Mouse (Mus musculus) myocyte (in vitro differentiated cells): ENCODE results near the gene Zfhx3. TPM values are rescaled to one million over a fixed set of nuclear protein-coding genes. Genes with fewer than 3 reads are reported as not detected.

ENCODE experiments used
- H3K27me3 ChIP-seq: one replicate; pipeline ENCODE4 v1.6.1; 2011; ENCODE audit not compliant: control insufficient read depth, insufficient read depth, insufficient read length
- H3K36me3 ChIP-seq: one replicate; pipeline ENCODE4 v1.6.1; 2011; ENCODE audit not compliant: control insufficient read depth, insufficient read depth
- H3K4me2 ChIP-seq: one replicate; pipeline ENCODE4 v1.6.1; 2011; ENCODE audit warnings: low read depth, control low read depth
- H3K4me3 ChIP-seq: one replicate; pipeline ENCODE4 v1.5.1; 2011; ENCODE audit warnings: mild to moderate bottlenecking, control low read depth, moderate library complexity
- H3K79me2 ChIP-seq: one replicate; pipeline ENCODE4 v1.6.1; 2011; ENCODE audit not compliant: control insufficient read depth, insufficient read depth
- H3ac ChIP-seq: one replicate; pipeline ENCODE4 v1.6.1; 2011; ENCODE audit not compliant: control insufficient read depth, insufficient read length
- CEBPB ChIP-seq: IDR thresholded peaks from 2 replicates; pipeline ENCODE4 v1.6.1; 2011; ENCODE audit warnings: mild to moderate bottlenecking, moderate library complexity; ENCODE audit not compliant: poor library complexity, insufficient read depth, severe bottlenecking
- E2F4 ChIP-seq: IDR thresholded peaks from one replicate; pipeline ENCODE4 v1.6.1; 2011; ENCODE audit warnings: mild to moderate bottlenecking, control low read depth, moderate library complexity; ENCODE audit not compliant: insufficient read depth
- MAX ChIP-seq: IDR thresholded peaks from one replicate; pipeline ENCODE4 v1.6.1; 2011; ENCODE audit warnings: low read depth, mild to moderate bottlenecking, control low read depth
- MYOD1 ChIP-seq, 3 experiments: IDR thresholded peaks; one replicate each; pipeline ENCODE4 v1.6.1; 2011; ENCODE audit warnings: control low read depth in 2 of 3, low read depth in 2 of 3, mild to moderate bottlenecking in 2 of 3, moderate library complexity in 1 of 3; ENCODE audit not compliant: insufficient read length in 2 of 3, control insufficient read depth in 1 of 3
- MYOG ChIP-seq, 3 experiments: IDR thresholded peaks; one replicate each; pipeline ENCODE4 v1.6.1; 2011; ENCODE audit warnings: control low read depth in 2 of 3, low read depth in 2 of 3, mild to moderate bottlenecking in 2 of 3; ENCODE audit not compliant: insufficient read length in 2 of 3, control insufficient read depth in 1 of 3, insufficient read depth in 1 of 3
- POLR2A ChIP-seq: IDR thresholded peaks from one replicate; pipeline ENCODE4 v1.6.1; 2011; ENCODE audit warnings: low read depth, mild to moderate bottlenecking, control low read depth, moderate library complexity; ENCODE audit not compliant: insufficient read length
- POLR2AphosphoS2 ChIP-seq: IDR thresholded peaks from one replicate; pipeline ENCODE4 v1.6.1; 2011; ENCODE audit warnings: low read depth, control low read depth; ENCODE audit not compliant: insufficient read length
- REST ChIP-seq: IDR thresholded peaks from one replicate; pipeline ENCODE4 v1.6.1; 2011; ENCODE audit warnings: mild to moderate bottlenecking, control low read depth, moderate library complexity; ENCODE audit not compliant: insufficient read depth, insufficient read length
- SRF ChIP-seq: IDR thresholded peaks from one replicate; pipeline ENCODE4 v1.6.1; 2011; ENCODE audit warnings: low read depth; ENCODE audit not compliant: control insufficient read depth, insufficient read length
- TCF12 ChIP-seq: IDR thresholded peaks from one replicate; pipeline ENCODE4 v1.6.1; 2011; ENCODE audit warnings: mild to moderate bottlenecking, control low read depth; ENCODE audit not compliant: poor library complexity, insufficient read depth, severe bottlenecking
- TCF3 ChIP-seq: IDR thresholded peaks from one replicate; pipeline ENCODE4 v1.6.1; 2011; ENCODE audit warnings: low read depth, control low read depth; ENCODE audit not compliant: insufficient read length
- USF1 ChIP-seq: IDR thresholded peaks from one replicate; pipeline ENCODE4 v1.6.1; 2011; ENCODE audit warnings: low read depth, mild to moderate bottlenecking, control low read depth, moderate library complexity
- polyA plus RNA-seq: library from polyadenylated mRNA; unstranded; fragments of >200 nt; fragmentation: generic; extraction: Trizol; gene quantifications from one replicate; pipeline ENCODE4 v1.2.1, GENCODE M21; 2012; ENCODE audit warnings: missing spikeins

Gene Zfhx3
- polyA plus RNA-seq, 1 experiment, result 3.0 TPM

DNA sequence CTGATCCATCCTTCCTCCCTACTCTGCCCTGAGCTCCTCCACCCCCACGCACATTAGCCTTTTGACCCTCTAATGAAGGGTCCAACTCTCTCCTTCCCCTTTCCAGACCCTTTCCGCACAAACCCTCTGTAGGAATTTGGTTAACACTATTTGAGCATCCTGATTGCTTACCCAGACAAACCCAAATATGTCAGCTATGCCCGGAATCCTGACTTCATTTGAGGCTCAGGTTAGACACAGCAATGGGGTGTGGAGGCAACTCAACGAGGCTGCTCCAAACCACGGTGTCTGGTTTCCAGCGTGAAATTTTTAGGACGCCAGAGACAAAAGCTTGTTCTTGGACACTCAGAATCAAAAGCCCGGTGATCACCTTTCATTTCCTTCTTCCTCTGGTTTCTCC, 252.1 kb downstream of the Zfhx3 start:
- no peak for TF ChIP-seq POLR2AphosphoS2
- no peak for TF ChIP-seq MYOD1 (IDR thresholded peaks at IDR 0.05; ENCODE audit: control insufficient read depth in 1 of 3, insufficient read length in 2 of 3, low read depth in 2 of 3)
- TF ChIP-seq MAX, result no peak
- no peak for TF ChIP-seq E2F4
- TF ChIP-seq TCF3, result no peak
- TF ChIP-seq POLR2A, result no peak
- no peak for TF ChIP-seq REST
- no peak for TF ChIP-seq MYOG (IDR thresholded peaks at IDR 0.05; ENCODE audit: control insufficient read depth in 1 of 3, insufficient read depth in 1 of 3, insufficient read length in 2 of 3, low read depth in 2 of 3)
- TF ChIP-seq USF1, result no peak
- no peak for TF ChIP-seq CEBPB
- no peak for TF ChIP-seq TCF12
- TF ChIP-seq SRF, result no peak
- H3K27me3 ChIP-seq, result no peaks in the 10 kb centered on the region
- H3K36me3 ChIP-seq, result no peaks in the 10 kb centered on the region
- no peak overlapping the region for H3ac ChIP-seq
- no peak overlapping the region for H3K4me3 ChIP-seq
- H3K79me2 ChIP-seq, result no peaks in the 10 kb centered on the region
- H3K4me2 ChIP-seq, result no peak overlapping the region

DNA sequence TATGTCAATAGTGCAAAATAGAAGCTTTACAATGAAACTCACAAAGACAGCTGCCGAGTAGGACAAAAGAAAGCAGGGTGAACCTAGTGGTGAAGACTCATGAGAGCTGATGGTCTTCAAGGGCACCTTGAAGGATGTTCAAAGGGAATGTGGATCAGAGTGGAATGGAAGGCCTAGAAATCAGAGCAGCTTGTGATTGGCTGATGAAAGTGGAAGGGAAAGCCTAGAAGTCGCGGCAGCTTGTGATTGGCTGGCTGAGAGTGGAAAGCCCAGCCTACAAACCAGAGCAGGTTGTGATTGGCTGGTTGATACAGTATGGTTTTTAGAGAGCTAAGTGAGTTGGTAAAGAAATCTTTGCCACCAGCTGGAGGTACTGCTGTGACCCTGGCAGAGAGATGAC, 272.6 kb downstream of the Zfhx3 start:
- no peak overlapping the region for H3K4me3 ChIP-seq
- no peaks in the 10 kb centered on the region for H3K27me3 ChIP-seq
- no peaks in the 10 kb centered on the region for H3K79me2 ChIP-seq
- no peak overlapping the region for H3K4me2 ChIP-seq
- no peak overlapping the region for H3ac ChIP-seq
- H3K36me3 ChIP-seq, result no peaks in the 10 kb centered on the region
- TF ChIP-seq SRF, result no peak
- TF ChIP-seq CEBPB, result no peak
- TF ChIP-seq MYOG (IDR thresholded peaks at IDR 0.05; ENCODE audit: control insufficient read depth in 1 of 3, insufficient read depth in 1 of 3, insufficient read length in 2 of 3, low read depth in 2 of 3), result no peak
- TF ChIP-seq POLR2AphosphoS2, result no peak
- no peak for TF ChIP-seq POLR2A
- no peak for TF ChIP-seq MAX
- TF ChIP-seq REST, result no peak
- no peak for TF ChIP-seq TCF12
- TF ChIP-seq USF1, result no peak
- TF ChIP-seq MYOD1 (IDR thresholded peaks at IDR 0.05; ENCODE audit: control insufficient read depth in 1 of 3, insufficient read length in 2 of 3, low read depth in 2 of 3), result no peak
- TF ChIP-seq TCF3, result no peak
- no peak for TF ChIP-seq E2F4

DNA sequence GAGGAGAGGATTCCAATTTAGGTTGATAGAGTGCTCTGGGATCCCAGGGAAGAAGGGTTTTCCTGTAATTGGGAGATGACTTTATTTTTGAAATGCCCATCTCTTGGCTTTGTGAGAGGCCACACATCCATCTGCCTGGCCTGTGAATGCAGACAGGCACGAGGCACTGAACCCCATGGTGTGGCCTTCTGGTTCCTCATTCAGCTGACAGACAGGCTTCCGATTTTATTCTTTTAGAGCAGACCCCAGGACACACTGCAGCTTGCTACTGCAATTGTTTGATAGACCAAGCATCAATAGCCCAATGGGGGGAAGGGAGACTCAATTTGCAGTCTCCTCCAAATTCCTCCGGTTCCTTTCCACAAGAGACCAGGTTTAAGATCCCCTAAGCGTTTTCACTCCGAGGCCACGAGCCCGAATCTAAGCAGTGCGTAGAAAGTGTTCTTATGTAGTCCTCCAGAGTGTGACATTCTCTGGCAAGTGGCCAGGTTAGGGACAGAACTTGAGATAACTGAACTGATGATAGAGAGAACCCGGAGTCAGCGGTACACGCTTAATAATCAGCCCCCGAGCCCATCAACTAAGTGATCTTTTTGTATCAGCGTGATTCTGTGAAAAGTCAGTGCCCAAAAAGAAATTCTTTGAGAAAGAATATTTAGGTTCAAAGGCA, 275.9 kb downstream of the Zfhx3 start:
- H3K36me3 ChIP-seq, result no peaks in the 10 kb centered on the region
- TF ChIP-seq TCF3 (no peak), MYOD1 (IDR thresholded peaks at IDR 0.05; ENCODE audit: control insufficient read depth in 1 of 3, insufficient read length in 2 of 3, low read depth in 2 of 3) (no peak), POLR2A (no peak), CEBPB (no peak), USF1 (no peak), POLR2AphosphoS2 (no peak), REST (no peak), MAX (no peak), E2F4 (no peak)
- no peaks in the 10 kb centered on the region for H3K79me2 ChIP-seq
- no peak overlapping the region for H3K4me2 ChIP-seq
- H3K4me3 ChIP-seq, result no peak overlapping the region
- H3ac ChIP-seq, result no peak overlapping the region
- H3K27me3 ChIP-seq, result no peaks in the 10 kb centered on the region

DNA sequence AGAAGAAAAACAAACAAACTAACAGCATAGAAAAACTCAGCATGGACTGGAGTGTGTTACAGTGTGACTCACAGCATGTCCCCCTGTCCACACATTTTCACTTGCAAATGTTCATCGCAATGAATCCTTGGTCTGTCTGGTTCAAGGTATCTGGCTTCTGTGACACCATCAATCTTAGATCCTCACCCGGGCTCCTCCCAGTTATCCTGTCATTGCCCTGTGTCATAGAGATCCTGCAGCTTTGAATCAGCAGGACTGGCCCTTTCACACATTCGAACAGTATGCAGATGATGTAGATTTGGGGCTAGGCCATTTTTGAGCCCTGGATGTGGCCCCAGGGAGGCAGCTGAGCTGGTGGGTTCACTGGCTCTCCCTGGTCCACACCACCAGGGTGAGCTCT, 278.1 kb downstream of the Zfhx3 start:
- H3K36me3 ChIP-seq, result no peaks in the 10 kb centered on the region
- H3K4me3 ChIP-seq, result no peak overlapping the region
- no peaks in the 10 kb centered on the region for H3K27me3 ChIP-seq
- no peaks in the 10 kb centered on the region for H3K79me2 ChIP-seq
- H3K4me2 ChIP-seq, result no peak overlapping the region
- no peak for TF ChIP-seq POLR2AphosphoS2
- no peak for TF ChIP-seq REST
- no peak for TF ChIP-seq SRF
- TF ChIP-seq USF1, result no peak
- TF ChIP-seq TCF12, result no peak
- TF ChIP-seq MYOD1 (IDR thresholded peaks at IDR 0.05; ENCODE audit: control insufficient read depth in 1 of 3, insufficient read length in 2 of 3, low read depth in 2 of 3), result no peak
- TF ChIP-seq POLR2A, result no peak
- H3ac ChIP-seq, result no peak overlapping the region

DNA sequence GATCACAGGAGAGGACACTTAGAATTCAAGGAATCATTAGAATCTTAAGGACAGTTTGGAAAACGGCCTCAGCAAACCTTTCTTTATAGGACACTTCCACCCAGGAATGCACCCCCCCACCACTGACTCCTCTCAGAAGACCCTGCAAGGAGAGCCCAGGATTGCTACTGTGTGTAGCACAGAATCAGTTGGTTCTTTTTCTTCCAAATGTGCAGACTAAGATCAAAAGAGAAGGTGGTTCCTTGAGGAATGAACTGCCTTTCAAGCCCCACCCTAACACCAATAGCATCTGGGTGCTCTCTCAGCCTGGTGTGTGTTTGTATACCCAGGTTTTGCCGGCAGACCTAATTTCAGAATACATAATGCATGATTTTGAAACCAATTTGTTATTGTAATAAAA, 279.6 kb downstream of the Zfhx3 start:
- H3ac ChIP-seq, result no peak overlapping the region
- TF ChIP-seq SRF, result no peak
- no peak for TF ChIP-seq MYOD1 (IDR thresholded peaks at IDR 0.05; ENCODE audit: control insufficient read depth in 1 of 3, insufficient read length in 2 of 3, low read depth in 2 of 3)
- no peak for TF ChIP-seq POLR2A
- no peak for TF ChIP-seq E2F4
- H3K4me2 ChIP-seq, result no peak overlapping the region
- H3K27me3 ChIP-seq, result no peaks in the 10 kb centered on the region
- no peaks in the 10 kb centered on the region for H3K79me2 ChIP-seq
- H3K4me3 ChIP-seq, result no peak overlapping the region
- H3K36me3 ChIP-seq, result no peaks in the 10 kb centered on the region
